Mouse (Mus musculus) hematopoietic stem cell, adult 5-6 weeks (primary cell): ENCODE measurements around the gene Endov. TPM values are rescaled to one million over a fixed set of nuclear protein-coding genes. Genes with fewer than 3 reads are reported as not detected.

Experiments used
- ATAC-seq, 2 experiments: fragments of 125-278 bp in 1 of 2; replicated peaks in 1 of 2; 2 replicates each; pipeline ENCODE4 v1.8.0; 2016 to 2017; ENCODE audit warnings: inconsistent platforms in 2 of 2, mild to moderate bottlenecking in 2 of 2, moderate number of reproducible peaks in 2 of 2, low read depth in 1 of 2, moderate TSS enrichment in 1 of 2; ENCODE audit not compliant: low FRiP score in 2 of 2, poor library complexity in 2 of 2, severe bottlenecking in 2 of 2, insufficient read depth in 1 of 2, low TSS enrichment in 1 of 2
- total RNA-seq: library from RNA; stranded (forward); fragments of 172-1452, 232-1000 nt; gene quantifications from 2 replicates; pipeline ENCODE4 v1.2.3, GENCODE M21; 2017

Gene Endov
- total RNA-seq, 1 experiment from 2014 or later = 25.1 TPM

DNA sequence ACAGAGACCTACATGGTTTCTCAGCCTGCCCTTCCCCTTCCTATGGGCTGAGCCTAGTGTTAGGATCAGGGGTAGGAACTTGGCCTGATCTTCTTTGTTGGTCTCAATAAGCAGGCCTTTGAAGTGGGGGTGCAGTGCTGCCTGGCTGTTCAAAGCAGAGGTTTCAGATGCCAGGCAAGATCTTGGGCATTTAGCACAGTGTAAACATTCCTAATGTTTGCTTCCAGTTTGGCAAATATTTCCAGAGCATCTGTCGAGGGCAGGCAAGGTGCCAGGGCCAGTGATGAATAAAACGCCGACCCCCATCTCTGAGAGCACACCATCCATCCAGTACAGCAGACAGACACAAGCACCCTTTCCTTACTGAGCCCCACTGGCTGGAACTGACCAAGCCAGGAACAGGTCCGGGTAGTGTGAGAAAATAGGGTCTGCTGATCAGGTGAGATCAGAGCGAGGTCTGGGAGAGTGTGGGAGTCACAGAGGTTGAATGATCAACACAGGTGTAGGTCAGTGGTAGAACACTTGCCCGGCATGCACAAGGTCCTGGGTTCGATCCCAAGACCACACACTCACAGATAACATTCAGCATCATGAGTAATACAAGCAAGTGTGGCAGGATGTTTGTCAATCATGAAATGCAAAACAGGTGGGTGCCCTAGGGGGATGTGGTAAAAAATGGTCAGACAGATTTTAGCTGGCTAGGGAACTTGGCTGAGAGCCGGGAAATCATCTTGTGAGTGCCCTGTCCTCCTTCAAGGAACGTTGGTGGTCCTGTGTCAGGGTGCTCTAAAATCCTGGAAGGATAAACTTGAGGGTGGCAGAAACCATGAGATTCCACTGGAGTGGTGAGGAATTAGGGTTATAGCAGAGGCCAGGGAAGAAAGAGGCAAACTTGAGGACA, 62.0 kb downstream of the Endov start:
- ATAC-seq = no peak

DNA sequence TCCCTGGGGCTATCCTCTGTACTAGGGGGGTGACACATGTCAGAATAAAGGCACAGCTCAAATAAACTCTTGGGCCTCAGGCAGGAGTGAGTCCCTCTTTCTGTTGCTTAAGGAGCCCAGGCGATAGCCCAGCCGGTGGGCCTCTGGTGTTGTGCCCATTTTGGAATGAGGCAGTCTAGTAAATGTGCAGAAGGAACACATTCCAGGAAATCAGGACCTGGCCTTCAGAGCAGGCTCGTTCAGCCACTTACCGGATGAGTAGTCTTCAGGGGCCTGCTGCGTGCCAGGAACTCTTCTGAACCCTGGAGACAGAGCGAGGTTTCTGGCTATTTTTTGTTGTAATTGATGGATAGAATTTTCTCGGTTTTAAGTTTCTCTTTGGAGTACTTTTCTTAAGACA, 63.6 kb downstream of the Endov start:
- ATAC-seq = no peak

DNA sequence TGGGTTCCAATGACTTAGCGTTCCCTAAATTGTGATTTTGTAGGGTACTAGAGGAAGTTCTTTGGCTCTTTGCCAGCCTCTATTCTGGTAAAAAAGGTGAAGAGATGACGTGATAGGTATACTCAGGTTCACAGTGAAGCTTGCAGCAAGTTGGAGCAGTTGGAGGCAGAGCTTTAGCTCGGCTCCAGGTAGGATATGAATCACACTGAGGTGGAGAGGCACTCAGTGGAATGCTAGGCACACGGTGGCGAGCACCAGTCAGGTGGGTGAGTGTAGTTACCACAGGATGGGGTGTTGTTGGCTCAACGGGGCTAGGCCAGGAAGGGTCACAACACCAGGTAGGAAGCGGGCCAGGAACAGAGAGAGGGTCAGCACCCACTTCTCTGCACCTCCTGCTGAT, 64.0 kb downstream of the Endov start:
- no peak for ATAC-seq

DNA sequence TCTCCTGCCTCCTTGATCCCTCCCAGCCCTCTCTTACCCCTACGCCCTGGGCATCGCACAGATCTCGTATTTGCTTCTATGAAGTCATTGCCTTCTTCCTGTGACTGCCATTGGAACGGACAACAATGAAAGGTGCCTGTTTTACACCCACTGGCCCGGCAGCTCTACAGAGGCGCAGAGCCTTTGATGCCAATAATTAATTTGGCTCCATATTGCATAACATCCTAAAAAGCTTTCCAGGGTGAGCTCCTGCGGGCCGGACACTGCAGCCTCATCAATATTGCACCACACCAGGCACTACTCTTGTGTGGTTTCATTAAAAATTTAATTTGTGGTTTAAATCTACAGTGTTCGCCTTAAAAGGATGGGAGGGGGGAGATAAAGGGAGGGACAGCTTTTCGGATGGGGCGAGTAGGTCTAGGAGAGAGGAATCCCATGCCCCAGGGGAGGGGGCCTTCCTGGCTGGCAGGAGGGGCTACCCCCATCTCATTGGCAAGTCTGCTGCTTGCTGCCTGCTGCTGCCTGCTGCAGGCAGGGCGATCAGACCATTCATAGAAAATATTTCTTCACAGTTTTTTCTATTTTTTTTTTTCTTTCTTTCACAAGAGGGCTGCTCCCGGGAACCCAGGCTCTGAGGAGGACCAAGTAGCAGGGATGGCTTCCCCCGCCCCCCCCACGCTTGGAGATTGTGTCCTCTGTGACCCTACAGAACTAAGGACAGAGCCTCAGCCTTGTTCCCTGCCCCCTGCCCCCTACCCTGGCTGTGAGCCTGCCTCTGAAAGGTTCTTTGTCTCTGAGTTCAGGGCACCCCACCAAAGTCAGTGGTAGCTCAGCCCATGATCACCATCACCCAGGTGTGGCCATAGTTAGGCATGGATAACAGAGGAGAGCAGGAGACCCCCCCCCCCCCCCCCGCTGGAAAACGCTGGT, 67.1 kb downstream of the Endov start:
- no peak for ATAC-seq

DNA sequence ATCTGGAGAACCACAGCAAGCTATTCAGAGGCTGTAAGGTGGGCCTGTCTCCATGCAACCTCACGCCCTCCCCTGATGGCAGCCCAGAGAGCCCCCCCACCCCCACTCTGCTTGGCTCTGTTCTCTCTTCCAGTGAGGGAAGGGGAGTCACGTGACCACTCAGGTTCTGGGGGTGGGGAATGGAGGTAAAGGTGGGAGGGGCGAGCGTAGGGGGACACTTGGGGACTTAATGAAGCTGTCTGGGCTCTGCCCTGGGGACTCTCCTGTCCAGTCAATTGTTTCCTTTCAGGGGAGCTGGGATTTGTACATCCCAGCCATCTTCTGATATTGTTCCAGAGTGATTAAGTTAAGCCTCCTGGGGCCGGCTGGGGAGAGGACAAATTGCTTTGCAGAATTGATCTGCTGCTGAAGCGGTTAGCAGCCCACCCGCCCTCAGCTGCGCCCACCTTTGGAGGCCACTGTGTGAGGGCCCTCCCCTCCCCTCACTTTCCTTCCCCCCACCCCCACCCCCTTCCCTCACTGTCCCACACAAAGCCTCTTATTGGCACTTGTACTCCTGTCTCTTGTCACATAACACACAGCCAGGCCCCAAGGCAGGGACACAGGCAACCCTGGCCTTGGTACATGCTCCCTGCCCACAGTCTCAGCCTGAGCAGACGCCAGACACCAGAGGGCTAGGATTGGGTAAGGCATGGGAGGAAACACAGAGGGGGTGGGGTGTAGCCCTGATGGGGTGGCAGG, 67.9 kb downstream of the Endov start:
- ATAC-seq = no peak

Other genes starting within 250 kb of the Endov start
- gene Gaa, start 223.5 kb upstream of the Endov start, total RNA-seq = 24.5 and 39.6 TPM in 2 replicates
- 163 and 189 TPM in 2 replicates for gene Eif4a3, start 191.3 kb upstream of the Endov start, total RNA-seq
- not detected in 2 replicates for gene Card14, start 183.6 kb upstream of the Endov start, total RNA-seq
- gene Sgsh, start 135.8 kb upstream of the Endov start, total RNA-seq = 17.1 and 21.2 TPM in 2 replicates
- 7.7 and 7.9 TPM in 2 replicates for gene Slc26a11, start 135.8 kb upstream of the Endov start, total RNA-seq
- 105 and 116 TPM in 2 replicates for gene Rnf213, start 98.2 kb upstream of the Endov start, total RNA-seq
- 0.10 TPM in 1 of 2 replicates, not detected in the other for gene Nptx1, start 56.4 kb downstream of the Endov start, total RNA-seq
- 18.5 and 21.8 TPM in 2 replicates for gene Rptor, start 111.6 kb downstream of the Endov start, total RNA-seq